Mouse (Mus musculus) G1E (cell line): ENCODE data around the gene Papolb.

Experiments
- CTCF ChIP-seq: IDR thresholded peaks from 2 replicates; pipeline ENCODE4 v1.5.1; 2012; ENCODE audit warnings: low read depth, low read length, inconsistent platforms, mixed read lengths
- GATA1 ChIP-seq: IDR thresholded peaks from 2 replicates; pipeline ENCODE4 v1.6.1; 2012; ENCODE audit warnings: borderline replicate concordance, low read length, inconsistent platforms, mixed read lengths
- POLR2AphosphoS5 ChIP-seq: IDR thresholded peaks from 2 replicates; pipeline ENCODE4 v1.6.1; 2012; ENCODE audit warnings: low read depth, low read length, inconsistent platforms; ENCODE audit not compliant: insufficient replicate concordance
- TAL1 ChIP-seq: conservative IDR thresholded peaks from 2 replicates; pipeline ENCODE4 v1.6.1; 2012; ENCODE audit warnings: low read depth, low read length, inconsistent platforms, mixed read lengths

- TF ChIP-seq CTCF (no peak), GATA1 (no peak), POLR2AphosphoS5 (no peak), TAL1 (no peak)
Measured at GRCm38 (mm10) chr5:142545014-142545795, 15.3 kb upstream of the Papolb start.
